Mouse (Mus musculus): ENCODE measurements at regions not wholly inside any gene's neighbourhood (a gene's known extent, or its start where the extent isn't known, plus 50 kb on each side); places are given as distances from the start of the nearest gene placed in this dataset.

DNA sequence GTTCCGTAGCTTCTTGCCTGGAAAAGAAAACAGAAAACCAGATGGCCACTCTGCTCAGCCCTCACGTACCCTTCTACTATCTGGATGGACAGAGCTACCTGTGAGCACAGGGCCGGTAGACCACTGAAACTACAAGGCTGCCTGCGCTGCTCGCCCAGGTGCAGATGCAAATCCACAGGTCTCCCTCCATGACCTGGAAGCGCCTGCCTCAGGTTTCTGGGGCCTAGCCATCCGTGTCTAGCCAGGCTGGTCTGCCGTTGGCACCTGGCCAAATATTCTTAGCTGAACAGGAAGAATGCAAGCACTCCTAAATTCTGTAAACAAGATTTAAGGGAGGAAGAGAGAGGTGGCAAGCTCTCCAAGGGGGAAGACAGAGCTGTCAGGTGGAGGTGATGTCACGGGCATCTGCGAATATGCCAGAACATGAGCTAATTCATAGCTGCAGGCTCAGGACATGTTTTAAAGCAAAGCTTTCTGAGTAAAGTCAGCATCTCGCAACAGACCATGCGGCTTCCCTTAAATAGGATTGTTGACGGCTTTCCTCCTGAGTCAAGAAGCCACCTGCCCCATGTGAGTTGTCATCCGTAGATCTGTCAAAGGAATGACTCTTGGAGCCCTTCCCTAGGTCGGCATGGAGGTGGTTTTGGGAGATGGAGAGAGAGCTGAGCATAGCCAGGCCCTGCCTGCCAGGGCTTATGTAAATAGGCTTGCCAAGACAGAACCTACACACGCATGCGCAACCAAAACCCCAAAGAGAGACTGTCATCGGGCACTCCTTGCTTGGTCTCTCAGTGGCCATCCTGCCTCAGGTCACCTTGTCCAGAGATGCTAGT, 76.8 kb upstream of the Synm start:
- Histone ChIP-seq H3K4me2 (no peak overlapping the region), H3K4me1 (replicated peaks) (no peaks in the 10 kb centered on the region), H3K27me3 (no peaks in the 10 kb centered on the region), H3K4me3 (no peak overlapping the region), H3K27ac (replicated peaks) (no peak overlapping the region), H3K36me3 (no peaks in the 10 kb centered on the region), H3K9ac (no peak overlapping the region), H3K9me3 (no peaks in the 10 kb centered on the region)
- no peak for ATAC-seq (ENCODE audit: low FRiP score, low read depth)
- WGBS: 84% methylated on average over 18 of the region's 18 CpGs

DNA sequence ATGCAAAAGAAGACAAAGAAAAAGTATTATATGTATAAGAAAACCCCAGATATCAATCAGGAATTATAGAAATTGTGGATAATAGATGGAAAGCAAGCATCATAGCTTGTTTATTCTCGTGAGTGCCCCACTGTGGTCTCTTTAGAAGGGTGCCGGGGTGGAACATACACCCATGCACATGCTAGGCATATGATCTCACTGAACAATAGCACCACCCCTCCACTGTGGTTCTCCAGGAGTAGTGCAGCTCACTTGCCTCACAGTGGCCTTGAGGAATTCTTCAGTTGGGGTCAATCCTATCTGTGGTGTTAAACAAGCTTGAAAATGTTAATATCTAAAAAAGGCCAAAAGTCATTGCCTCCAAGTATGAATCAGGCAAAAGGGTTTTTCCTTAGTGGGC, 72.2 kb upstream of the Synm start:
- H3K4me3 ChIP-seq: no peak overlapping the region
- no peaks in the 10 kb centered on the region for H3K36me3 ChIP-seq
- WGBS: 78% methylated on average over 2 of the region's 2 CpGs
- no peaks in the 10 kb centered on the region for H3K27me3 ChIP-seq
- no peak overlapping the region for H3K4me2 ChIP-seq
- no peaks in the 10 kb centered on the region for H3K4me1 ChIP-seq (replicated peaks)
- no peaks in the 10 kb centered on the region for H3K9me3 ChIP-seq
- H3K9ac ChIP-seq: no peak overlapping the region
- ATAC-seq (ENCODE audit: low FRiP score, low read depth): no peak
- H3K27ac ChIP-seq (replicated peaks): no peak overlapping the region

DNA sequence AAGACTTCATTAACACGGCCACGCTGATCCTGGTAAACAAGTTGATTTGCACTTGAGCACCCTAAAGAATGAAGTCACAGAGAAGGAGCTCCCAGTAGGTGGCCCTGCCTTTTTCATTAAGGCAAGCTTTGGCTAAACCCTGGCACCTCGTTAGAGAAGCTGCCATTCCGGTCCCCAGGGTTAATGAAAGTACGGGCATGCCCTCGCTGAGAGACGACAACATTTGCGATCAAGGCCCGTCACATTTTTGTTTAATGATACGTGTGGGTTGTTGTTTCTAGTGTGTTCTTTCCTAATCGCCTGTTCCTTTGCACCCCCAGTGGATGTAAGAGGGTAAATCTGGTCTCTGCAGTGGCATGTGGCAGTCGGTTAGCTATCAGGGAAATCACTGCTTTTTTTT, 67.8 kb upstream of the Synm start:
- Histone ChIP-seq H3K9ac (no peak overlapping the region), H3K9me3 (no peaks in the 10 kb centered on the region), H3K4me2 (no peak overlapping the region), H3K4me3 (no peak overlapping the region), H3K27me3 (no peaks in the 10 kb centered on the region), H3K4me1 (replicated peaks) (no peaks in the 10 kb centered on the region), H3K27ac (replicated peaks) (no peak overlapping the region), H3K36me3 (no peaks in the 10 kb centered on the region)
- no peak for ATAC-seq (ENCODE audit: low FRiP score, low read depth)
- 60% methylated on average over 12 of the region's 12 CpGs for whole genome bisulfite sequencing

DNA sequence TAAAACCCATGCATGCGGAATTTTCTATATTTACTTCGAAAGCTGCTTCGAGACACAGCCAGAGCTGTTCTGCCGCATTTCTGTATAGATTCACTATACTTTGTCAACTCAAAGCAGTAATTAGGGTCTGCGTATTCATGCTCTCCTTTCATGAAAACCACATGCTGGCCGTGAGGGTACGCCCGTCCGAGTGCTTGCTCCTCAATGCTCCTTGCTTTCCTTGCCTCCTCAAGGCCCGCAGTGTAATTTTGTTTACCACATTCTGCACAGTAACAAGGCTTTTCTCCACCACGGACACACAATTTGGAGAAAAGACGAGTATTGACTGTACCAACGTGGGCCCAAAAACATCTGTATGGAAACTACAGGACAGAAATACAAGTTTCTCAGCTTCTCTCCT, 67.4 kb upstream of the Synm start:
- Histone ChIP-seq H3K9me3 (no peaks in the 10 kb centered on the region), H3K4me3 (no peak overlapping the region), H3K36me3 (no peaks in the 10 kb centered on the region), H3K4me1 (replicated peaks) (no peaks in the 10 kb centered on the region), H3K27me3 (no peaks in the 10 kb centered on the region), H3K9ac (no peak overlapping the region), H3K27ac (replicated peaks) (no peak overlapping the region), H3K4me2 (no peak overlapping the region)
- WGBS: 80% methylated on average over 13 of the region's 13 CpGs
- ATAC-seq (ENCODE audit: low FRiP score, low read depth): no peak

DNA sequence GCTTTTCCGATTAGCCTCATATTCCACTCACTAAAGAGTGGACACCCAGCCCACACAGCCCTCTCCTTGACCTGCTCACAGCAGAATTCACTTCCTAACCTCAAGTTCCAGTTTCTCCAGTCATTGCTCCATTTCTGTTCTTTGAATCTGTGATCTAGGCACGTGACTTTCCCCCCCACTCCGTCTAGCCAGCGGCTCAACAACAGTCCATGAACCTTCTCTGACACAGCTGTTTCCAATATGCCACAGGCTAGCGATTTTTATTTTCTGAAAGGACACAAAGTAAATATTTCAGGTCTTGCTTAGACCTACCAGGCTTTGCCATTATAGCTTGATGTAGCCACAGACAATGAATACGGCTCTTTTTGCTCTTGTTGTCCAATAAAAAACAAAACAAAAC, 66.8 kb upstream of the Synm start:
- Histone ChIP-seq H3K4me1 (replicated peaks) (no peaks in the 10 kb centered on the region), H3K27me3 (no peaks in the 10 kb centered on the region), H3K9me3 (no peaks in the 10 kb centered on the region), H3K4me3 (no peak overlapping the region), H3K36me3 (no peaks in the 10 kb centered on the region), H3K9ac (no peak overlapping the region), H3K4me2 (no peak overlapping the region), H3K27ac (replicated peaks) (no peak overlapping the region)
- WGBS: 91% methylated on average over 6 of the region's 6 CpGs
- no peak for ATAC-seq (ENCODE audit: low FRiP score, low read depth)

DNA sequence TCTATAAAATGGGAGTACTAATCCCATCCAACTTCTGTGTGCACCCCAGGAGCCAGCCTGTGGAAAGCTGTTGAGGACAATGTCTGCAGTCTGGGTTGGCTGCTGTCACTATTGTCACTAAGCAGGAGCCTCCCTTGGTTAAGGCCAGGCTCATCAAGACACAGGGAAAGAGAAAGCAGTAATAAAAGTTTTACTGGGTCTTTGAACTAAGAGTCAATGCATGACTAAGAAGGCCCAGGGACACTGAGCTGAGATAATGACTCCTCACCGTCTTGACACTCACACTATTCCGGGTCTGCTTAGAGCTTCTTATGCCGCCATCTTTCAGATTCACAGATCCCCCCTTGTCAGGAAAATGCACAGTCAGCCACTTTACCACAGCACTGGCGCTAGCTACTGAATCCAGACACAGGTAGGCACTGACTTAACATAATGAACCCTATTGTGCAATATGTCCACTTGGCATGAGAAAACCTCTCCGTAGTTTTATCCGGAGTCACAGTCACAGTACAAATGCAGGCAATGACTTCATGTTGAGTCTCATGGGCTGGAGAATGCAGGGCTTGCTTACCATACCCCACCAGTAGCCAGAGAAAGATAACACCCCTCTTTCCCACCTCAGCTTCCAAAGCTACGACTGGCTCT, 66.2 kb upstream of the Synm start:
- WGBS: 84% methylated on average over 7 of the region's 7 CpGs
- Histone ChIP-seq H3K4me2 (no peak overlapping the region), H3K9me3 (no peaks in the 10 kb centered on the region), H3K27ac (replicated peaks) (no peak overlapping the region), H3K4me3 (no peak overlapping the region), H3K4me1 (replicated peaks) (no peaks in the 10 kb centered on the region), H3K36me3 (no peaks in the 10 kb centered on the region), H3K27me3 (no peaks in the 10 kb centered on the region), H3K9ac (no peak overlapping the region)
- ATAC-seq (ENCODE audit: low FRiP score, low read depth): no peak

DNA sequence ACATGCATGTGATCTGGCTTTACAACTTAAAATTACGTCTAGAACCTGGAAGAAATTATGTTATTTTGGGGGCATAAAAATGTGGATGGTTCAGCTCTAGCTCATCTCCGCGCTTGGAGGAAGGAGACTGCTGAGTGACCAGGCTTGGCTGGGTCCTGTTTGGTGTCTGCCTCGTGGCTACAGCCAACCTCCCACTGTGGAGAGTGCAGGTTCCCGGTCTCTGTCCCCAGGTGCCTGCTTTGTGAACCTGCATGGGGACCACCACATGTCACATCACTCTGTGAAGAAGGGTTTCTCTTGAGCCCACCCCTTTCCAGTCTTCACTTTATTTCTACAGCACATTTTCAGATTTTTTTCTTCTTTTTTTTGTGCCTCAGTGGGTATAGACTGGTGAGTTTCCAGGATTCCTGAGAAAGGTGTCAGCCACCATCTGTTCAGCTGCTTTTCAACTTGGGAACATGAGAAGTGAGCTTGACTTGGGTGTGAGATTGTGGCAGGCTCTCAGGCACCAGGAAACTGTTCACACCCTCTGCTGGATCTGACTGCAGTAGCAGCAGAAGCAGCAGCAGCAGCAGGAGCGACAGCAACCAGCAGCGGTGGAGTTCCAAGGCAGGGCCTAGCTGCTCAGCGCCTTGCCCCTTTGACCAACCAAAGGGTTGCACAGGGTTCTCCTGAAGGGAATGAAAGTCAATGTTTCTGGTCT, 64.6 kb upstream of the Synm start:
- no peaks in the 10 kb centered on the region for H3K36me3 ChIP-seq
- H3K27ac ChIP-seq (replicated peaks): no peak overlapping the region
- 64% methylated on average over 8 of the region's 8 CpGs for WGBS
- ATAC-seq (ENCODE audit: low FRiP score, low read depth): no peak
- no peak overlapping the region for H3K4me3 ChIP-seq
- no peaks in the 10 kb centered on the region for H3K27me3 ChIP-seq
- no peaks in the 10 kb centered on the region for H3K4me1 ChIP-seq (replicated peaks)
- no peak overlapping the region for H3K9ac ChIP-seq
- no peaks in the 10 kb centered on the region for H3K9me3 ChIP-seq
- H3K4me2 ChIP-seq: no peak overlapping the region

DNA sequence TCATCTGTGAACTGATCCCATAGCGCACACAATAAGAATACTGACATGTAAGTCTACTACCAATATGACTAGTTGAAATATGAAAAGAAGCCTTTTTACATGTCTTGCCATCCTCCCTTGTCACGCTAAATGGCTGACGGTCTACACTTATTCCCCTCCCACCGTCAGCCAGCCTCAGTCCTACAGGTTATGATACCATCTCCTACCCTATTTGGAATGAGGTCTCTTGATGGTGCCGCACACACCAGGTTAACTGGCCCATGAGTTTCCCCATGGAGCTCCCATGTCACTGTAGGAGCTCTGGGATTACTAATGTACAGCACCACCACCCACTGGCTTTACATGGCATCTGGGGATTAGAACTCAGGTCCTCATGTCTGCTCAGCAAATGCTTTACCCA, 60.0 kb upstream of the Synm start:
- Histone ChIP-seq H3K27me3 (no peaks in the 10 kb centered on the region), H3K27ac (replicated peaks) (no peak overlapping the region), H3K9ac (no peak overlapping the region), H3K36me3 (no peaks in the 10 kb centered on the region), H3K4me3 (no peak overlapping the region), H3K4me2 (no peak overlapping the region), H3K9me3 (no peaks in the 10 kb centered on the region), H3K4me1 (replicated peaks) (no peaks in the 10 kb centered on the region)
- no peak for ATAC-seq (ENCODE audit: low FRiP score, low read depth)
- WGBS: 96% methylated on average over 5 of the region's 5 CpGs

DNA sequence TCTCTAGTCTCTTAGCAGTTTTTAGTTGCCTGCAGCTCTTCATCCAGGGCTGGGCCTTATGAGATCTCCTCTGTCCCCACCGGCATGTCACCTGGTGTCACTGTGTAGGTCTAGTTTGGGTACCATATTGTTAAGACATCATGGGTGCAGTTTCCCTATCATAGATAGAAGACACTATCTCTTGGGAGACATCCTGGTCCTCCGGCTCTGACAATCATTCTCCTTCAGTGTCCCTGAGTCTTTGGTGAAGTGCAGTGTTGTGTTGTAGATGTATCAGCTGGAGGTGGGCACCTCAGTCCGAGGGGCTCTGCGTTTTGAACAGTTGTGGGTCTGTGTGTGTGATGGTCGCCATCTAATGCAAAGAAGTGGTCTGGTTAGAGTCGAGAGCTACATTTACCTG, 58.0 kb upstream of the Synm start:
- no peaks in the 10 kb centered on the region for H3K36me3 ChIP-seq
- H3K9ac ChIP-seq: no peak overlapping the region
- H3K27ac ChIP-seq (replicated peaks): no peak overlapping the region
- H3K4me2 ChIP-seq: no peak overlapping the region
- H3K4me1 ChIP-seq (replicated peaks): no peaks in the 10 kb centered on the region
- no peak overlapping the region for H3K4me3 ChIP-seq
- ATAC-seq (ENCODE audit: low FRiP score, low read depth): no peak
- H3K27me3 ChIP-seq: no peaks in the 10 kb centered on the region
- no peaks in the 10 kb centered on the region for H3K9me3 ChIP-seq
- WGBS: 92% methylated on average over 6 of the region's 6 CpGs

DNA sequence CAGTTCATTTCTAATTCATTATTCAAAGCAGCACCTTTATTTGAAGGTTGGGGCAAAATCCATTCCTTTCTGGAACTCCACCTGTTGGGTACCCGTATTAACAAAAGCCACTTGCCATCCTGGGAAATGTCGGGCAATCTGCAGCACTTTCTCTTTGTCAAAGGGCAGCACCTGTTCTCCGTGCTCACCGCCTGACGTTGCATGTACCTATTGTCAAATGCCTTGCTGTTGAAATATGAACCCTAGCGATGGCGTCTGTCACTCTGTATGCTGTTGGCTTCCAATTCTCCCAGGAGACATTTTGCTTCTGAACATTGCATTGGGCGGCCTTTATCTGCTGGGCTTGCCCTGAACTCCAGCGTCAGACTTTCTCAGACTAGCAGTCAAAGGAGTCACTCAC, 55.3 kb upstream of the Synm start:
- WGBS: 73% methylated on average over 9 of the region's 9 CpGs

More for the DNA sequence above, 55.3 kb upstream of the Synm start:
- no peak overlapping the region for H3K9ac ChIP-seq
- H3K4me3 ChIP-seq: no peak overlapping the region
- ATAC-seq (ENCODE audit: low FRiP score, low read depth): no peak
- H3K27me3 ChIP-seq: no peaks in the 10 kb centered on the region
- no peaks in the 10 kb centered on the region for H3K4me1 ChIP-seq (replicated peaks)
- no peaks in the 10 kb centered on the region for H3K36me3 ChIP-seq
- H3K4me2 ChIP-seq: no peak overlapping the region
- no peaks in the 10 kb centered on the region for H3K9me3 ChIP-seq
- H3K27ac ChIP-seq (replicated peaks): no peak overlapping the region
